Mouse (Mus musculus) ES-Bruce4 (cell line): ENCODE data around the gene Vrk1.

Source experiments
- CTCF ChIP-seq: IDR thresholded peaks from one replicate; pipeline ENCODE4 v1.8.1; 2011; ENCODE audit warnings: low read depth, low read length
- EP300 ChIP-seq: IDR thresholded peaks from 2 replicates; pipeline ENCODE4 v1.6.1; 2011; ENCODE audit warnings: low read depth, low read length; ENCODE audit not compliant: insufficient read depth
- POLR2A ChIP-seq: IDR thresholded peaks from one replicate; pipeline ENCODE4 v1.8.1; 2011; ENCODE audit warnings: low read length; ENCODE audit not compliant: insufficient read depth

DNA sequence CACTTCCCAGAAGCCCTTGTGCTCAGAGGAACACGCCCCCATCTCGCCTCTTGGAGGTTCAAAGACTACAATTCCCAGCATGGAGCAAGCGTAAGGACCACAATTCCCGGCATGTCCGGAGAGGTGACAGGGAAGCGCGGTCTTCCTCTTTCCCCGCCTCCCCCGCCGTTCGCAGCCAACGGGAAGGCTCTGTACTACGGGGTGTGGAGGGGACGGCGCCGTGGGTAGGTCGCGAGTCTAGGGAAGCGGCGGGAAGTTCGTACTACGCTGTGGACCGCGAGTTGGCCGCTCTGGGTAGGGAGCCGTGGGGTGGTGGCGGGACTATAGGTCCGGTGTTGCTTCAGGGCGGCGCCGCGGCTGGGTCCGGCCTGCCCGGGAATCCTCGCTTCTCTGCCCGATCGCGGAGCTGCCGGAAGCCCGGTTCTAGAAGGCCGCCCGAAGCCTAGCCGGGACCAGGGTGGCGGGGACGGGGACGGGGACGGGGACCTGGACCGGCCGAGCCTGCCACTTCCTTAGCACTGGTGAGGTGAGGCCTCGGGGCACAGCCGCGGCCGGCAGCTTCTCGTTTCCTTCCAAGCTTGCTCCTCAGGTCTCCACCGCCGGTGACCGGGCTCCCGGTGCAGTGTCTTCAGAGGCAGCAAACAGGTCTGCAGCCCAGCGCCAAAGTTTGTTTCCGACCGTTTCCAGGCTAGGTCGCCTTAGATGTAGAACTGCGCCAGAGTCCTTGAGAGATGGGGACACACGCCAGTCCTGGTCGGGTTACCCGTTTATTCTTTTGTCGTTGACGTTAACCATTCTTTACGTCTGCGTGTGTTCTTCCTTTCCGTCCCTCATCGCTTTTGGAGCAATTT, at the start of gene Vrk1:
- TF ChIP-seq POLR2A (no peak), CTCF (no peak), EP300 (no peak)
